Mouse (Mus musculus) liver, postnatal 0 days (tissue): ENCODE results near the gene Ttll5.

ENCODE experiments used
- CTCF ChIP-seq: sonication (generic); IDR thresholded peaks from 2 replicates; pipeline ENCODE4 v1.5.1; 2016; ENCODE audit warnings: antibody characterized with exemption, low read depth
- EP300 ChIP-seq: IDR thresholded peaks from 2 replicates; pipeline ENCODE4 v1.6.1; 2016; ENCODE audit warnings: antibody characterized with exemption, low read depth, mild to moderate bottlenecking

GRCm38 (mm10) chr12:85950371-85950770, 125.9 kb downstream of the Ttll5 start:
- TF ChIP-seq CTCF (no peak), EP300 (no peak)
